Mouse (Mus musculus) cerebellum, adult 8-10 months (tissue): ENCODE data around the gene Adam12.

Experiments
- DNase-seq: peaks from one replicate; pipeline ENCODE4 v3.0.0; 2022

The Adam12 gene

DNA sequence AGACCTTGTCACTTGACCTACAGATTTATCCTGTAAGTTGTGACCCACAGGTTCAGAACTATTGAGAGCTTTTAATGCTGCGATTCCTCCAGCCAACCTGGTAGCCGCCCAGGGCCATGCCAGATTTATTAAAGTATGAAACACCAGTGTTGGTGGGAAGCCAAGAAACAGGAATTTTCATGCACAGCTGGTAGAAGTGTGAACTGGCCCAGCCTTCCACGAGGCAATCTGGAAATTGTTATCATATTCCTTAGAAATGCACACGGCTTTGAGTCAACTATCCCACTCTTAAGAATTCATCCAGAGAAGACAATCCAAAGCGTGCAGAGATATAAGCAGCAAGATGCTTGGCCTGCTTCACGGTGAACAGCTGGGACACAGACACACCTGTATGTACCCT is 82.6 kb downstream of the Adam12 start:
- DNase-seq = no peak

DNA sequence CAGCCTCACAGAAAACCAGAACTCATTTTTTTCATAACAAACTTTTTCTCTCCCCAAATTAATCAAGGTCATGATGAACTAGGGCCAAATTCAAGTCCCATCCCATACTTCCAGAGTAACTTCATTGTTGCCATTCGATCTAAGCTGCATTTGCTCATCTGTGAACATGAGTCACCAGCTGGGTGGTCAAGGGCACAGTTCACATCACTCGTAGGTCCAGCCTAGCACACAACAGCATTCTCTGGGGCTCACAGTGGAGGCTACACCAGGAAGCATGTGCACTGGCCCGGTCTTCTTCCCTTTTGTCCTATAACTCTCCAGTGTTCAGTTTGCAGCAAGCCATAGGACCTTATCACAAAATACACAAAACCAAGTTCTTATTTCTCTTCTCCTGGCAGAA is 84.4 kb downstream of the Adam12 start:
- DNase-seq = no peak

DNA sequence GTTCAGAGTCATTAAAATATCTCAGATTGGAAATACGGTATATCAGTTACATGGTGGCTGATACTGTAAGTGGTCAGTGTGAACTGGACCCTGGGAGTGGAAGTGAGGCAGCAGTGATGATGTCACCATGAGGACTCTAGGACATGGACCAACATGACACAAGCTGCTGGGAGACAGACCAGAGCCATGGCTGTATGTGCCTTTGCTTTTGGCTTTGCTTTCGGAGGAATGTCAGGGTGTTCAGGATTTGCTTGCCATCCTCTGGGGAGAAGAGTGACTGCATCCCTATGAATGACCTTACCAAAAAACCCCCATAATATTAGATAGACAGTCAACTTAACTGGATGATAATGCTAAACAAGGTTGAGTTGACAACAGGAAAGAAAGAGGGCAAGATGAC is 85.1 kb downstream of the Adam12 start:
- DNase-seq = no peak

DNA sequence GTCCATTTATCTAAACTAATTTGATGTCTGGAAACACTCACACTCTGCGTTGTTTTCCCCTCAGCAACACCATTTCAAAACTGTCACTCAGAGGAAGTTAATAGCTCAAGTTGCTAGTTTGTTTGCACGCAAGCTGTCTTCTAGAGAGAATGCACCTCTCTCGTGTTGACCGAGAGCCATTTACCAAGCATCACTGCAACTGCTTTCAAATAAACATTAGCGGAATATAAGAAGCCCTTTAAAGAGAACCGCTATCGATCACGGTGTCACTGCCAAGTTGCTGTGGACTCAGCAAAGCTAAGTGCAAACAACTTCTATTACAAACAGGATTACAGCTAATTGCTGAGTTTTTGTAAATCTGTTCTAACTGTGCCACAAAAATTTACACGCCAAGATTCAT is 87.8 kb downstream of the Adam12 start:
- no peak for DNase-seq

DNA sequence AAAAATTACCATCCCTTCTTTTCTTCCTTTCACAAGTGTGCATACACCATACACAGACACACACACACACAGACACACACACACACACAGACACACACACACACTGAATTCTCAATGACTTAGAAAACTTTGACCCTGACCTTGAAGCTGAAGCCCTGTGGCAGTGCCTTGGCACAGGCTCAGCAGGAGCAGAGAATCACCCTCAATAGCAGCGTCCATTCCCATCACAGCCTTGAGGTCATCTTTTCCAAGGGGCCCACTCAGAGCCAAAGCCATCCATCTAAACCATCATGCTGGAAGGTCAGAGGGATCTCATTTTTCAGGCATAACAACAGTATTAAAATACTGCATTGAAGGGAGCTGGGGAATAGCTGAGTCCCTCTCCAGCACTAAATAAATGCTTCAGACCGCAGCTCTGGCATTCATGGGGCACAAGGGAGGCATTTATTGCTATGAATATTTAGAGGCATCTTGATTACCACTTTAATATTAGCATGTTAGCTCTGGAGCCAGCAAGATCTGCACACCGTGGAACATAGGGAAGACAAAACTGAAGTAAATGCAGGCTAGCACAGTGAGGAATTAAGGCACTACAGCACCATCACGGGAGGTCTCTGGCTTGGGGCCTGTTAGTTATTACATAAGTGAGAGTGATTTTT is 92.5 kb downstream of the Adam12 start:
- DNase-seq = no peak

DNA sequence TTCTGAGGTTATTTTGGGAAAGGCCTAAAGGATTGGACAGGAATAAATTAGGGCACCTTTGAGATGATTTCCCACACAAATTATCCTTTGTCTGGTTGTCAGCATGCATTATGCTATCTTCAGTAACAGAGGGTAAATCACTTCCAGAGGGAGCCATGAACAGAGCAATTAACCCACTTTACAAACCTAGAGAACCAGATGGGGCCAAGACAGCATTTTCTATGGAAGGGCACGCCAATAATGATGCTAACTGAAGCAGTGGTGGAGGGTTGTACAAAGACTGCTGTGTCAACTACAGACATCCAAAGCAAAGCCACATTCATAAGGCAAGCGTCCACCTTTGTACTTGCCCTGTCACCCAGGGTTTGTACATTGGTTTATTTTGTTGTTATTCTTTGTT is 99.6 kb downstream of the Adam12 start:
- no peak for DNase-seq

DNA sequence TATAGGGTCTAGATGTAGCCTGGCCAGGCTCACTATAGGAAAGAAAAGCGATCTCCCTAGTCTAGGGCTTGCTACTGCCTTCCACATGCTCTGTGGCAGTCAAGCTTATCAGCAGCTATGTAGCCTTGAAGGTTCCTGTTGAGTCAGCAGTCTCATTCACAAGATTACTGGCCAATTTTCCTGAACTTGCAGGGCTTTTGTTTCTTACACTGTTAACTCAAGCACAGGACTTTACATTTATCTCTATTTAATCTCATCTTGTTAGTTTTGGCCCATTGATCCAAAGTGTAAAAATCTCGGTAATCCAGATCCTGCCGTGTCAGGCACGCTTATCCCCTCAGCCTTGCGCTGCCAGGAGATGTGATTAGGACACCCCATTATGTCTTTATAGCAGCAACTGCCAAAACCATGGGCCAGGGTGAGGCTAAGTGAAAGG is 103.8 kb downstream of the Adam12 start:
- DNase-seq = no peak

DNA sequence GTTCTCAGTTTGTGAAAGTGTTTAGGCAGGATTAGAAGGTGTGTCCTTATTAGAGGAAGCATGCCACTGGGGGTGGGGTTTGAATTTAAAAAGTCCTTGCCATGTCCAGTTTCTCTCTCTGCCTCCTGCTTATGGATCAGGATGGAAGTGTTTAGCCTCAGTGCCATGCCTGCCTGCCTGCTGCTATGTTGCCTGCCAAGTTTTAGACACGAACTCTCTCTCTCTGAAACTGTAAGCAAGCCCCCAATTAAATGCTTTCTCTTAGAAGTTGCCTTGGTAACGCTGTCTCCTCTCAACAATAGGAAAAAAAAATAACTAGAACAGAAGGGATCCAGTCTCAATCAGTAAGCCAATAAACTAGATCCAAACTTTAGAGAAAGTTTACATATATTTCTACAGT is 110.5 kb downstream of the Adam12 start:
- DNase-seq = no peak

DNA sequence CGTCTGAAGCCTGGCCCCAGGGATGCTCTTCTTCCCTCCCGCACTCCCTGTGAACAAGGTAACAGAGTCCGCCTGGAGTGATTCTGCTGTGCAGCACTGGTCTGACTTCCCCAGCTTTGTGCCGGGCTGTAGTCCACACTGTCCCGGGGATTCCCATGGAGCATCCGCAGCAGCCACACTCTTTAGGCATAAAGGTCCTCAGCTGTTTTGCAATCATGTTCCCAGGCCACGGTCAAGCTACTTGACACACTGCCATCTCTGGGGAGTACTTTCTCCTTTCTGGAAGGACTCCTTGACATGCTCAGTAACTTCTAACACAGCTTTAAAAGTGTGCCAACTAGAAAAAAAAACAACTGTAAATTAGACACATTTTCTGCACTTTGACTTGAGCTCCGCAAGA is 116.5 kb downstream of the Adam12 start:
- DNase-seq = no peak

DNA sequence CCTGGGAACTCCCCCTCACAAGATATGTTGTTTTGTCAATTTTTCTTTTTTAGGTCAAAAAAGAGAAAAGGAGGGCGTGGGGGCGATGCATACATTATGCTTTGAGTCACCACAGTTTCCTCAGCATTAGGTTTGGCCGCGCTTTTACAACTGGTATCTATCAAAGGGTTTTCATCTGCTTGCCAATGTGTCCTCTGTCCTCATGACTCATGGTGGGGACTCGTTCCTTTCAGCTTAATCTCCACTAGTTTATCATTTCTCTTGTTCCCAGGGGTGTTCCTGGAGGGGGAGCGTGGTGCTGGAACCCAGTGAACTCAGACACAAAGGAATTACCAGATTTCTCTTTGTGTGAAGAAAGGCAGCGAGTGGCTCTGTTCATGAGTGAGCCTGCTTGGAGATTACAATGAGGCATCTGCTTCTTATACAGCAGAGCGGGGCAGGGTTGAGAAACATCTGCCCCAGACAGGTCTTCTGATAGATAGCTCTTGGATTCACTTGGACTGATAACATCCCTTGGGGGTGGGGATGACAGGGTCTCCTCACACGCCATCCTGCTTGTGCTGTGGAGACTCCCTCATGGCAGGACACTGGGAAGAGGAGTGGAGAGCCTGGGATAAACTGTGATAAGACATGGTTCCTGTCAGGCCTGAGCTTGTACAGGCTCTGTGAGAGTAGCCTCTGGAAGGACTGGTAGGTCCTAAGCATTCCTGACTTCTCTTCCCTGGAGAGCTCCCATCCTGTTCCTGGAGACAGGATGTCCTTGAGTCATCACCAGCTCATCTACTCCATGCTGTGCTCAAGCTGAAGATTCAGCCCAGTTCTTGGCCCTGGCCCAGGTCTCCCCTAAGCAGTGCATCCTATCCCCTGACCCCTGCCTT is 117.4 kb downstream of the Adam12 start:
- DNase-seq = no peak

DNA sequence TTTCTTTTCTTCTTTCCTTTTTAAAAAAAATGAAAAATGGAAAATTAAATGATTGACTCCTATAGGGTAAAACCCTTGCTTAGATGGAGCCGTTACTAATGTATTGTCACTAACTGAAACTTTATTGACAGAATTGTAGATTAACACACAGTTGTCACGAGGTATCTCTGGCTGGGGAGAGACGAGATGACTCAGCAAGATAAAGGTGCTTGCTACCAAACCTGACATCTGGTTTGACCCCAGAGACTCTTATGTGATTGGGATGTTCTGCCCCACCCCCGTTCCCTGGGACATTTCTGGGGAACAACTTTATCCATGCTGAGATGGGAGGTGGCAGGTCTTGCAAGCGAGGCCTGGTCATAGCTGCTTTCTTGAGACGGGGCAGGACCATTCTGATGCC is 118.1 kb downstream of the Adam12 start:
- DNase-seq = no peak

DNA sequence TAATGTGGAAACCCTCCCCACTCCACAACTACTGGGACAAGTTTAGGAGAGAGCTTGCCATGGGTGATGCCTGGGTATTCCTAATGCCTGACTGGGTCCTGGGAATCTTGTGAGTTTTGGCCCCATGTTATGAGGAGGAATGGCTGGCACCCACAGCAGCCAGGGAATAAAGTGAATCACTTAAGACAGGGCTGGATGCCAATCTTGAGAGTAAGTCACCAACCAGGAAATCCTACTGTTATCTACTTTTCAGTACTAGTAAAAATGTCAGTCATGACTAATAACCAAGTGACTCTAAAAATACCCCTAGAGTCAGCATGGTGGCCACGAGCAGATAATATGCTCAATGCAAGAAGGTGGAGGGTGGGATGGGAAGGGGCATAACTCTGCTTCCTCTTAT is 121.8 kb downstream of the Adam12 start:
- no peak for DNase-seq

DNA sequence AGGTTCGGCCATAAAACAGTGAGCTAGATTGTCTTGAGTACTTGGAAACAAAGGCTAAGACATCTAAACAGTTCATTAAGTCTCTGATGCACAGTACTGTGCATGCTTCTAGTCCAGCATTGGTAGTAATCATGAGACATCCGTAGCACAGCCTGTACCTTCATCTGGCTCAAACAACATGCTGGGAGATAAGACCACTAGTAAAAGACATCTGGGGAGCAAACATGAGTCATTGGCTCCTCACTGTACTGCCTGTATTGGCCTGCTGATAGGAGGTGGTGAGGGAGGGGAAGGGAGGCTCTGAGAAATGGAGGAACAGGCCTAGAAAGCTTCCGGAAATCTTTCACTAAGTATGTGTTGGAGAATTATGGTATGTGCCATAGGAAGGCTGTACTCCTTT is 124.1 kb downstream of the Adam12 start:
- no peak for DNase-seq

DNA sequence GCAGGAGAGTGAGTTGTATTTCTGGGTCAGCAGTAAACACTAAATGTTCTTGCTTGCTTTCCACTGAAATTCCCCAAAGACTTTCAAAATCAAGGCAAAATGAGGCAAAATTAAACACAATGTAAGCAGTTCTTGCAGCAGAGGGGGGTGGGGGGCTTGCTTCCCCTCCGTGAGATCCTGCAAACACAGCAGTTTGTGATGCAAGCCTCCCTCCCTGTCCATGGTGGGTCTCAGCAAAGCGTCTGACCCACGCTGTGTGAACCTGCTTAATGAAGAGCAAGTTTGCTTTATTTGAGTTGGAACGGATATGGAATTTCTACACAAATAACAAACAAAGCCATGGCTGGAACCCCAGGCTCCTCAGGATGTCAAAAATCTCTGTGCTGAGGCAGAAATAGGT is 132.9 kb downstream of the Adam12 start:
- no peak for DNase-seq

DNA sequence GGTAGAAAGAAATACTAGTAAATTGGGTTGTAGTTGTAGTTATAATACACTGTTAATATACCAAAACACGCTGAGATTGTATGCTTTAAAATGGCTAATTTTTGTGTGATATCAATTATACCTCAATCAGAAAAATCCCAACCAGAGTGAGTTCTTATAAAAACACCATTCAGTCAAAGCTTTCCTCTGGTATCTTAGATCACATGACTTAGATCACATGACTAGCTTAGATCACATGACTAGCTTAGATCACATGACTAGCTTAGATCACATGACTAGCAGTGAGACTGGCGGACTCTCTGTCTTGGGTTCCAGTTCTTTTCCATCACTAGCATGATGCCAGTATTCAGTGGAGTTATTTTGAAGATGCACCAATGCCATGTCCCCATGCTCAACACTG is 134.1 kb downstream of the Adam12 start:
- no peak for DNase-seq

DNA sequence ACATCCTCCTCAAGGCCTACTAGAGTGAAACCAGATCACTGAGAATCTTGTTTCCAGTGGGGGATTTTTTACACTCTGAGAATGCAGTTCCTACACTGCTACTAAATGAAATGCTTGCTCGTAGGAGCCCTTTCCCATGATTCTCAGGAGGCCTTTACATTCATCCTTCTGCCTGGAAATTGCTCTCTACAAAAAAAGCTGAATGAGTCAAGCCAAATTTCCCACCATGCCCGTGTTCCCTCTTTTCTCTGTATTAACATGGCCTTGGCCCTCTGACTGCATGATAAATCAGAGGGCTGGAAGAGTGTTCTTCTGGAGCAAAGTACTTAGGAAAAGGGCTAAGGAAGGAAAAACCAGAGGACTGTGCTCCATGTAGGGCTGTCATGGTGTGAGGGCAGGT is 138.1 kb downstream of the Adam12 start:
- DNase-seq = no peak

DNA sequence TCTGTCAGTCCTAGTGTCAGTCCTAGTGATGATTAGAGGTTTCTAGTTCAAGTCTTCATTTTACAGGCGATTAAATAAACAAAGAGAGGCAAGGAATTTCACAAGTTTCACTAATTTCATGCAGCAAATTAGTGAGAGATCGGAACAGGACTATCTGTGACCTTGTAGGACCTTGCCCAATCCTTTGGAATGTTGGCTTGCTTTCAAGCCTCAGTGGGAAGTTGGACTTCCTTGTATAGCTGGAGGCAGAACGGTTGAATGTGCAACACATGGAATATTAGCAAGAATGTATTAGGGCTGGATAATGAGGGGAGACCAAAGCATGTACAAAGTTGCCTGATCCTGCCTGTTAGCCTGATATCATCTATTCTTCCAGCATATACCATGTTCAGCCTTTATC is 141.2 kb downstream of the Adam12 start:
- no peak for DNase-seq

DNA sequence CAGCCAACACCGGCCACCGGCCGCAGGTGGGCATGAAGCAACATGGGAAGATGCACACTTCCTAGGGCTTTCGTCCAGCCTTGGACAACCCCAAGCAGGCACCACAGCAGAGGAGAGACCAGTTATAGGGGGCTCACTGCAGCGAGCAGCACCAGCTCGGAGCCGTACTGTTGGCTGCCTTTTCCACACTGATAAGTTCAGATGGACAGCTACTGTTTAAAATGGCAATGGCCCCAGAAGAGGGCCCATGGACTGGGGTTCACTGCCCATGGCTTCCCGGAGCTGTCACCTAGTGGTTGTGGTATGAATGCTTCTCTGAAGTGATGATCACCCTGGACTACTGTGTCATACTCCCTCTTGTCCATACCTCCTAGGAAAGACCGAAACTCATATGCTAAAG is 141.7 kb downstream of the Adam12 start:
- DNase-seq = no peak

DNA sequence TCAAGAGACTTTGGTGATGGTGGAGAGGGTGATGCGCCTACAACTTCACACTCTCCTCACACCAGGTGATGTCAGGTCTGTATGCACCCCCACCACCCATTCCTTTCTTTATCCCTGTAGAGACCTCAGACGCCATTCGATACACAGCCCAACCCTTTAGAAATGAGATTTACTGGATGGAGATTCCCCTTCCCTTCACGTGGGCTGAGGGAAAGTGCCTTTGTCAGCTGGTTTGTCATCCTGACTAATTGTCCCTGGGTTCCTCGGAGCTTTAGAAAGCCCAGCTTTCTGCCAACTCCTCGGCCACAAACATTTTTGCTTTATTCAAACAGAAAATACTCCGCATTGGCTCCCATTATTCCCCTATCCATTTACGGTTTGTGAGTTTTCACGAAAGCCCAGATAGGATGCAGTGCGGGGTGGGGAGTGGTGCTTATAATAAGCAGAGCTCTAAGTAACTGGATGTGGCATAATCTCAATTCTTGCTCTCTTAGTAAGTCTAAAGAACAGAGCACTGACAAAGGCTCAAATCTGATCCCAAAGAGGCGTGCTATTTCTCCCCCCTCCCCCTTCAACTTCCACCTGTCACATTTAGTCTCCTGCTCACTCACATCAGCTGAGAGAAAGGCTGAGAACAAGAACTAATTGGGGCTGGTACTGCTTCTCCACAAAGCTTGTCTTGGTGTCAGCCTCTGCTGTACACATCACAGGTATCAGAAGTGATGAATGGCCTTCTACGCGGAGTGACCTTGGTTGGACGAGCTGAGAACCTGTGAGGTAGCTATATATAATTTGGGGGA is 143.2 kb downstream of the Adam12 start:
- no peak for DNase-seq

DNA sequence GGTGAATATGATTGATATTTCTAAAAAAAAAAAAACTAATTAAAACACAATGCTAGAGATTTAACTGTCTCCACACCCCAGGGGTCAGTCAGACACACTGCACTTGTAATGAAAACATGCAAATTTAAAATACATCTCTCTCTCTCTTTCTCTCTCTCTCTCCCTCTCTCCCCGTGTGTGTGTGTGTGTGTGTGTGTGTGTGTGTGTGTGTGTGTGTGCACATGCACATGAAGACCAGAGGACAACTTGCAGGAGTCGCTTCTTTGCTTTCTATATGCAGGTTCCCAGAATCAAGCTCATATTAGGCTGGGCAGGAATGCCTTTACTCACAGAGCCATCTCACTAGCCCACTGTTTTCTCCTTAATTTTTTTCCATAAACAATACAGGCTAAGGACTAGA is 146.6 kb downstream of the Adam12 start:
- DNase-seq = no peak

DNA sequence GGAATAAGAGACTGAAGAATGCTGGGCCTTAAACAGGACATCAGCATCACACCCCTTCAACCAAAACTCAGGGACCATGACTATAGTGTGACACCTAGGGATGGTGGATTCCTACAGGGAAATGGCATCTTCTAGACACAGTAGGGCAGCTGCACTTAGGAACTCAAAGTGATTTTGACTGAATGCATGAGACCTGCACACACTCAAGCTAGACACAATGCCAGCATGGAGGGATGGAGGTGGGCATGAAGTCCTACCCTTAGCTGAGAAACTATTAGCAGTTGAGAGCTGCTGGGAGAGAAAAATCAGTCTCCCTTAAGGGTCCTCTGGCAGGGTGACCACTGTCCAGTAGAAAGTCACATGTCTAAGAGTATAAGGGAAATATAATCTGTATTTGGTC is 147.0 kb downstream of the Adam12 start:
- no peak for DNase-seq

DNA sequence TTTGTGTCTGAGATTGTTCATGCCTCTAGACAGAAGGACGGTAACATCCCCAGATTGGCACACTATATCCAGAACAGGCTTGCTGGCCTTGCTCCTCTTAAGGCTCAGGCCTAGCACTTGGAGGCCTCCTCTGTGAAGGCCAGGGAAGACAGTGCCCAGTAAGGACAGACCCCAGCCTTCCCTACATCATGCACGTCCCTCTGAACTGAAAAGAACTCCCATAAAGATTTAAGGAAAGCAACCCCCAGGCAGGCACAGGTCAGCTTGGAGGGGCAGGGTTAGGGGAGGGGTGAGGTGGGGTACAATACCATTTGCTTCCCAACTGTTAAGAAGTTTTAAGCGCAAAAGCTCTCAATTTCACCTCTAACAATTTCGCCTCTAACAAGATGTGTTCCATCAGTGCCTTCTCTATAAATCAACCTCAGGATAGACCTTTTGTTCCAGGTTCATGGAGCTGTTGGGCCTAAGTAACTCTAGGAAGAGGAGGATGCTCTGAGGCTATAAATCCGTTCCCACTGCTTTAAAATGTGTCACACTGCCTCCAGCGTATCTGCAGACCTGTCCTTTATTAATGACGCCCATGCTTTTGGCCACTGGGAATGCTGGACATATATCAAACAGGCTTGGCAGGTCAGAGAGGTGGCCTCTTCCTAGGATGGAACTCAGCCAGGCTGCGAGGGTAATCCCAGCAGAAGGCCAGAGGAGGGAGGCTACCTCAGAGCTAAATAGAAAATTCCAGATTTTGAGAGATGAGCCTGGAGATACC is 150.5 kb downstream of the Adam12 start:
- no peak for DNase-seq
